ENCODE assay signal across 9 mouse cellular contexts in genomic region chr6:113441147-113441680, GRCm38 (mm10). TPM values are rescaled to one million over a fixed set of nuclear protein-coding genes. Genes with fewer than 3 reads are reported as not detected.
DNase-seq lines count a peak whose midpoint lies in the region; ATAC-seq and TF ChIP-seq lines count a peak whose summit lies in the region.
"Had no signal": no experiment of that assay in that cellular context is flagged by ENCODE, and none has a peak within 500 bp of the region (broad histone marks: within the 10 kb centered on the region; RNA-seq: fewer than 3 reads in every experiment).

No protein-coding gene starts in this region.

- H3K9ac ChIP-seq in forebrain, embryonic 14.5 days (ENCODE audit: low read length), result no peak overlapping the region
- H3K9ac ChIP-seq in forebrain, embryonic 13.5 days, result no peak overlapping the region

- TF ChIP-seq CTCF in cerebellum, adult 2 months (IDR thresholded peaks at IDR 0.05; ENCODE audit: borderline replicate concordance, insufficient read depth, low read depth, low read length), result peak; percentile 86
- TF ChIP-seq CTCF in gastrocnemius, adult 2 months (IDR thresholded peaks at IDR 0.05), result peak; percentile 84

- H3K9me3 ChIP-seq in forebrain, embryonic 14.5 days (replicated peaks; ENCODE audit: control insufficient read depth, low read length), result no peaks in the 10 kb centered on the region
- no peaks in the 10 kb centered on the region for H3K9me3 ChIP-seq in forebrain, embryonic 13.5 days (replicated peaks)
- H3K9me3 ChIP-seq: lung, embryonic 15.5 days had no signal

- H3K27ac ChIP-seq in forebrain, embryonic 14.5 days (ENCODE audit: low read depth, low read length), result no peak overlapping the region
- no peak overlapping the region for H3K27ac ChIP-seq in forebrain, embryonic 13.5 days
- H3K27ac ChIP-seq in cerebellum, adult 2 months (ENCODE audit: insufficient read depth, low read length), result no peak overlapping the region
- no peak overlapping the region for H3K27ac ChIP-seq in gastrocnemius, adult 2 months

- 0 out of 2 replicates have a peak, but pooled peaks cover 7% of the 10 kb centered on the region for H3K4me1 ChIP-seq in forebrain, embryonic 14.5 days (ENCODE audit: control insufficient read depth, insufficient read depth, low read length)
- peaks cover 10% of the 10 kb centered on the region for H3K4me1 ChIP-seq in forebrain, embryonic 13.5 days
- peaks cover 2% of the 10 kb centered on the region; the same call in 1 of the 2 replicates for H3K4me1 ChIP-seq in cerebellum, adult 2 months (ENCODE audit: control insufficient read depth, insufficient read depth, low read length)

- WGBS in forebrain, embryonic 14.5 days, result 55% methylated on average over 7 of the region's 7 CpGs
- WGBS in forebrain, embryonic 13.5 days, result 53% methylated on average over 7 of the region's 7 CpGs
- 34% methylated on average over 7 of the region's 7 CpGs for WGBS in cerebellum, adult 2 months

- no peaks in the 10 kb centered on the region for H3K36me3 ChIP-seq in forebrain, embryonic 14.5 days (ENCODE audit: control insufficient read depth, insufficient read depth, low read length)
- H3K36me3 ChIP-seq in forebrain, embryonic 13.5 days (ENCODE audit: poor library complexity, severe bottlenecking), result 0 out of 2 replicates have a peak, but pooled peaks cover 3% of the 10 kb centered on the region

- no peak overlapping the region for H3K4me2 ChIP-seq in forebrain, embryonic 14.5 days (ENCODE audit: low read length)
- no peak overlapping the region for H3K4me2 ChIP-seq in forebrain, embryonic 13.5 days

- peak; percentile 84 for DNase-seq in forebrain, embryonic 14.5 days (ENCODE audit: low spot score)
- peak; percentile 82 for DNase-seq in MN1 (ENCODE audit: low spot score)
- DNase-seq in cerebellum, adult 2 months, result peak; percentile 70 to 83
- DNase-seq in gastrocnemius, adult 2 months, result peak; percentile 79
- peak; percentile 76 to 90 for DNase-seq in kidney, postnatal 36 days
- DNase-seq in lung, postnatal 14 days, result peak; percentile 83
- peak; percentile 66 to 86 for DNase-seq in spleen, postnatal 10 days (ENCODE audit: low spot score in 2 of 2)

- ATAC-seq in forebrain, embryonic 14.5 days, result peak; percentile 49; the same call in 1 of the 2 replicates
- ATAC-seq in forebrain, embryonic 13.5 days, result no peak; the same call in 1 of the 2 replicates

- intact Hi-C loops in gastrocnemius, adult 2 months (cut with DNase I), result loop anchor here (1.0 to 5.0 kb wide), 3 partner anchors 28 to 241 kb away; partner anchors contain the start of gene Creld1

- H3K27me3 ChIP-seq in forebrain, embryonic 14.5 days (replicated peaks; ENCODE audit: control insufficient read depth, insufficient read depth, low read length), result no peaks in the 10 kb centered on the region
- no peaks in the 10 kb centered on the region for H3K27me3 ChIP-seq in forebrain, embryonic 13.5 days
- no peaks in the 10 kb centered on the region for H3K27me3 ChIP-seq in cerebellum, adult 2 months (ENCODE audit: control insufficient read depth, insufficient read depth, low read length)
- H3K27me3 ChIP-seq: lung, embryonic 15.5 days had no signal

- no peak overlapping the region for H3K4me3 ChIP-seq in forebrain, embryonic 14.5 days (ENCODE audit: low read depth, low read length)
- no peak overlapping the region for H3K4me3 ChIP-seq in forebrain, embryonic 13.5 days
- no peak overlapping the region for H3K4me3 ChIP-seq in cerebellum, adult 2 months (replicated peaks; ENCODE audit: insufficient read depth, low read depth, low read length)
- no peak overlapping the region for H3K4me3 ChIP-seq in gastrocnemius, adult 2 months
- H3K4me3 ChIP-seq: lung, embryonic 15.5 days had no signal

- TF ChIP-seq POLR2A in cerebellum, adult 2 months (IDR thresholded peaks at IDR 0.05; ENCODE audit: borderline replicate concordance, insufficient read depth, low read length), result no peak

RNA-seq across cellular contexts. Expression of gene Jagn1, which starts 1.2 kb away (rescaled TPM):
- 88.0 and 94.4 TPM in 2 replicates for polyA plus RNA-seq in forebrain, embryonic 14.5 days (2014; fragmentation: Nextera tagmentation; extraction: Ambion mirVana)
- polyA plus RNA-seq in forebrain, embryonic 13.5 days (2015; fragmentation: Nextera tagmentation; extraction: Ambion mirVana), result 86.0 and 92.1 TPM in 2 replicates
- 58.4 and 61.0 TPM in 2 replicates for polyA plus RNA-seq in cerebellum, adult 2 months (2012; rRNA removed)
- 10 to 100 TPM; 28.2 to 29.7 TPM for total RNA-seq in gastrocnemius, adult 2 months (2021)

RNA-seq across cellular contexts. Expression of gene Cidec, which starts 5.7 kb away (rescaled TPM):
- polyA plus RNA-seq in forebrain, embryonic 14.5 days (2014; fragmentation: Nextera tagmentation; extraction: Ambion mirVana), result not detected in 2 replicates
- polyA plus RNA-seq in forebrain, embryonic 13.5 days (2015; fragmentation: Nextera tagmentation; extraction: Ambion mirVana), result not detected in 2 replicates
- 0.10 and 0.30 TPM in 2 replicates for polyA plus RNA-seq in cerebellum, adult 2 months (2012; rRNA removed)
- total RNA-seq in gastrocnemius, adult 2 months (2021), result 1 to 10 TPM in 1 of 2 experiments, under 1 TPM in 1; 0.97 to 5.0 TPM
- polyA plus RNA-seq: lung, embryonic 15.5 days had no signal

RNA-seq across cellular contexts. Expression of gene Il17re, which starts 17.1 kb away (rescaled TPM):
- polyA plus RNA-seq in forebrain, embryonic 14.5 days (2014; fragmentation: Nextera tagmentation; extraction: Ambion mirVana), result not detected in 2 replicates
- 0.05 TPM in 1 of 2 replicates, not detected in the other for polyA plus RNA-seq in forebrain, embryonic 13.5 days (2015; fragmentation: Nextera tagmentation; extraction: Ambion mirVana)
- polyA plus RNA-seq in cerebellum, adult 2 months (2012; rRNA removed), result 4.8 and 9.2 TPM in 2 replicates
- under 1 TPM; 0.25 to 0.26 TPM for total RNA-seq in gastrocnemius, adult 2 months (2021)

RNA-seq across cellular contexts. Expression of gene Rpusd3, which starts 22.1 kb away (rescaled TPM):
- polyA plus RNA-seq in forebrain, embryonic 14.5 days (2014; fragmentation: Nextera tagmentation; extraction: Ambion mirVana), result 15.8 and 19.8 TPM in 2 replicates
- 20.8 and 24.4 TPM in 2 replicates for polyA plus RNA-seq in forebrain, embryonic 13.5 days (2015; fragmentation: Nextera tagmentation; extraction: Ambion mirVana)
- 37.4 and 45.9 TPM in 2 replicates for polyA plus RNA-seq in cerebellum, adult 2 months (2012; rRNA removed)
- 1 to 10 TPM; 7.7 to 8.3 TPM for total RNA-seq in gastrocnemius, adult 2 months (2021)

RNA-seq across cellular contexts. Expression of gene Il17rc, which starts 30.0 kb away (rescaled TPM):
- 1.3 and 2.0 TPM in 2 replicates for polyA plus RNA-seq in forebrain, embryonic 14.5 days (2014; fragmentation: Nextera tagmentation; extraction: Ambion mirVana)
- polyA plus RNA-seq in forebrain, embryonic 13.5 days (2015; fragmentation: Nextera tagmentation; extraction: Ambion mirVana), result 0.84 and 1.4 TPM in 2 replicates
- 6.6 and 7.5 TPM in 2 replicates for polyA plus RNA-seq in cerebellum, adult 2 months (2012; rRNA removed)
- total RNA-seq in gastrocnemius, adult 2 months (2021), result 1 to 10 TPM; 4.2 to 4.7 TPM
